Mouse (Mus musculus) neural tube, embryonic 10.5 days (tissue): Measurements from ENCODE around the gene Zfyve1.
"Not testable (repeated sequence)": the region's sequence is repeated elsewhere in the genome, so short reads cannot be mapped to it uniquely, and the experiment has no call there.

Source experiments
- DNase-seq: peaks from one replicate; pipeline ENCODE4 v3.0.0-alpha.2; 2017; ENCODE audit warnings: low spot score; ENCODE audit errors: extremely low spot score

The Zfyve1 gene

DNA sequence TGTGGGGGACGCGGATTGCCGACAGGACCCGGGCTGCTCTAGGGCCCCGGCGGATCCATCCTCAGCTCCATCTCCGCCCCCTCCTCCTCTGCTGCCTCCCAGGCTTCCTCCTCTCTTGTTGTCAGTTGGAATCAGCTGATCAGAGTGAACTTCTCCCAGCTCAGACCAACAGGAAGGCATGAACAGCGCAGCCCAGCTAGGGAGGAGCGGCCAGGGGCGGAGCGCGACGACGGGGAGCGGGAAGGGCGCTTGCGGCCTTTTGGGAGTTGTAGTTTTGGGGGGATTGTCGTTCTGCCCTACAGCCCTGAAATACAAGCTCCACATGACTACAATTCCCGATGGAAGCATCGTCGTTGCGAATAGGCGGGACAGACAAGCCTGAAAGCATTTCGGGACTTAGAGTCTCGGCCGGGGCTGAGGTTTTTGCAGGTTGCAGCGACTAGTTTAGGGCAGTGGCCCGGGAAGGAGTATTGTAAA lies at the start of gene Zfyve1:
Zfyve1 (minus strand) TSS at position 198 of the 477 bp plus-strand sequence.
- DNase-seq: peak; percentile 91

DNA sequence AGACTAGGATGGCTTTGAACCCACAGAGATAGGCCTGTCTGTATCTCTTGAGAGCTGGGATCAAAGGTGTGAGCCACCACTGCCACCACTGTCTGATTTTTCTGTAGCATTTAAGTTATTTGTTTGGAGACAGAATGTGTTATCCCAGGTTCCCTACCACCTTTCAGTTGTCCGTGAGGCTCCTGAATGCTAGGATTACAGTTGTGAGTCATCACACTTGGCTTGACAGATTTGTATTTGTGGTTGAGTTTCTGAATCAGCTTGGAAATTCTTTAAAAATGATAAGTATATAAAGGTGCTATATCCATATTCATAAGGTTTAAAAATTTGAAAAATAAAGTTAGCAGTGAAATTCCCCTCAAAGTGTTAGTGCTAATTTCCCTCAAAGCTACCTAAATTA lies 46.1 kb upstream of the Zfyve1 start:
- DNase-seq: no peak

DNA sequence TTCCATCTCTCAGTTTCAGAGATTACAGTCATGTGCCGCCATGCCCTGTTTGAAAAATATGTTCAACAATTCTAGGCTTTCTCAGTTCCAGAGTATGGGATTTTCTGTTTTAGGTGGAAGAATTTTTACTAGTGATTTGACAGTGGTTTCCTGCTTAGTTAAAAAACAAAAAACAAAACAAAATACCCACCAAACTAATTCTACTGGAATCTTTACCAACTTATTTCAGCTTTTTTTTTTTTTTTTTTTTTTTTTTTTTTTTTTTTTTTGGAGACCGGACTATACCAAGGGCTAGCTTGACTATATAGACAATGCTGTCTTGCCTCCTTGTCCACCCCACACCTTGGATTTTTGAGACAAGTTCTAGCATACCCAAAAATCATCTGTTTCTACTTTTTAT lies 44.2 kb upstream of the Zfyve1 start:
- no peak for DNase-seq

DNA sequence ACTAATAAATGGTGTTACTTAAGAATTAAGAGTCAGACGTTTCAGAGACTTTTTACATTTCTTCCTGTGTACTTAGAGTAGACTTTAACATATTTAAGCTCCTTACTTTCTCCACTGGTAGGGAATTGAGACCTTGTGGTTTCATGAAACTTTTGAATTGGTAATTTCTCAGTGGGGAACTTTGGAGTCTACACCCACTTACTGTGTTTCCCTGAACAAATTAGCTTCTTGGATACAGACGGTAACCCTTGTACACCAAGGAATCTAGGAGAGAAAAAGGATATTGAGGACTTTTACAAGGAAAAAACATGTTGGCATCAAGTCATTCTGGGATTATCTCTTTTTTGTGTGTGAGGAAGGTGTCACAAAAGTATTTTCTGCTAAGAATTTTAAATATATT lies 36.8 kb upstream of the Zfyve1 start:
- no peak for DNase-seq

DNA sequence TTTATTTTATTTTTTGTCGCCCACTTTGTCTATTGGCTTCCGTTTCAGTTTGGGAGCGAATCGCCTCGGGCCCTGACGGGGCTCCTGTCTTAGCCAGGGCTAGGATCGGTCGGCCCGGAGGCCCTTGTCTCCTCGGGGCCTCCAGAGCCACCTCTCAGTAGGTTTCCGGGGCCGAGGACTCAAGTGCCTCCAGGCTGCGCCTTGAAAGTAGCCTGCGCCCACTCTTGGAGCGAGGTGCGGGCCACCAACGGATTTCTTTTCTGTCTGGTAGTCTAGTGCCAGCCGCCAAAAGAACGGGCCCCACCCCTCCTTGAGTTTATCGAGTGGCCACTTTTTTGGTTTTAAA lies 35.6 kb upstream of the Zfyve1 start:
- DNase-seq: no peak

DNA sequence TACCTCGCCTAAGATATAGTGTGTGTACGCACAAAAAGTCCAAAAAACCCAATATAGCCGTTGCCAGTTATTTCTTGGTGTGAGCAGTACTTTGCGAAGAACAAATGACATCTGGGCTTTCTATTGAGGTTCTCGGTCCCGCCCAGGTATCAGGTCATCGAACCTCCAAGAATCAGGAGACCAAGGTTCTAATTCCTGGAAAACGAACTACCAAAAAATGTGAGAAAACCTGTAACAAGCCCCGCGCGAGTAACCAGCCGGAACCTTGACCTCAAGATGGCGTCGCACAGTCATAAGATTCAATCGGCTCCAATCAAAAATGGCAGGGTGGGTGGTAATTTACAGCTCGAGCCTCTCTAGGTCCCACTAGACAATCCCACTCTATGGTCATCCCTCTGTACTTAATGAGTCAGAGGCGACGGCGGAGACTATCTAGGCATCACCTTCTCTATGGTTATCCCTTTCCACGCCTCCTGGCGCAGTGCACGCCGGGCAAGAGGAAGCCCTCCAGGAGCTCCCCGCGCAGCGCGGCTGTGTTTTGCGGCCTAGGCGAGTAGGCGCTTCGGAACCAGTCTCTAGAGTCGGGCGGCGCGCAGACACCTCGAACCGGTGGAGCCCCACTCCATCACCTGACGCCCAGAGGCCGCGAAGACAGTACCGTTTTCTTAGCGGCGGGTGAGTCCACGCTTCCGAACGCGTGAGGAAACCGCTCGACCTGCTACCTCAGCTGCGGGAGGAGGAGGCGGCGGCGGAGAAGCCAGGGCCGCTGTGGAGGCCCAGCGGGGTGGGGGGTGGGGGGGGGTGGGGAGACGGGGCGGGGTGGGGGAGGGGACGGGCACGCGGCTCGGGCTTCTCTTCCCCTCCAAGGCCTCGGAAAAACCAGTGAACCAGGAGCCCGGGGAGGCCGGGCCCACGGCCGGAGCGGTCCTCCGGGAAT lies 35.0 kb upstream of the Zfyve1 start:
- peak; percentile 96 for DNase-seq

DNA sequence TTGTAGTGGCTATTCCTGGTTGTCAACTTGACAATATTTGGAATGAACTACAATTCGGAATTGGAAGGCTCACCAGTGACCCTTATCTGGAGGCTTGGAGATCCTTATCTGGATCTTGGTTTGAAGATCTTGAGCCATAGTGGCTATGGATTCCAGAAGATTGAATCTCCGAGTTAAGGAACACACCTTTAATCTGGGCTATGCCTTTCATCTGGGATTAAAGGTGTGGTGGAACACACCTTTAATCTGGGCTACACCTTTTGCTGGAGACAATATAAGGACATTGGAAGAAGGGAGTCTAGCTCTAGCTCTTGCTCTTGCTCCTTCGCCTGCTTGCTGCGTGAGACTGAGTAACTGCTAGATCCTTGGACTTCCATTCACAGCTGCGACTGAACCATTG lies 33.9 kb upstream of the Zfyve1 start, which contains the start of gene Rbm25:
Rbm25 (plus strand) TSS at position 301 of the 400 bp plus-strand sequence.
- DNase-seq: not testable (repeated sequence)

DNA sequence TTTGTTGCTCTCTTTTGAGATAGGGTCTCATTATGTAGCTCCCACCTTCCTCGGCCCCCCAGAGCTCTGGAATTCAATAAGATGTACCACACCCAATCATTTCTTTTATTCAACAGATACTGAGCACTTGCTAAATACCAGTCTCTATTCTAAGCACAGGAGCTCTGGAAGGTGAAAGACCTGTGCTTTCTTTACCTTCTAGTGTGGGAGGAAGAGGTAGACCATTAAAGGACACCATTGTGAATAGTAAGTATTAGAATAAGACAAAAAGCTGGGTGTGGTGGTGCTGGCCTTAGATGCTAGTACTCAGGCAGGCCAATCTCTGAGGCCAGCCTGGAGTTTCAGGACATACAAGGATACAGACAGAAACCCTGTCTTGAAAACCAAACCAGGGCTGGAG lies 27.3 kb upstream of the Zfyve1 start:
- no peak for DNase-seq

DNA sequence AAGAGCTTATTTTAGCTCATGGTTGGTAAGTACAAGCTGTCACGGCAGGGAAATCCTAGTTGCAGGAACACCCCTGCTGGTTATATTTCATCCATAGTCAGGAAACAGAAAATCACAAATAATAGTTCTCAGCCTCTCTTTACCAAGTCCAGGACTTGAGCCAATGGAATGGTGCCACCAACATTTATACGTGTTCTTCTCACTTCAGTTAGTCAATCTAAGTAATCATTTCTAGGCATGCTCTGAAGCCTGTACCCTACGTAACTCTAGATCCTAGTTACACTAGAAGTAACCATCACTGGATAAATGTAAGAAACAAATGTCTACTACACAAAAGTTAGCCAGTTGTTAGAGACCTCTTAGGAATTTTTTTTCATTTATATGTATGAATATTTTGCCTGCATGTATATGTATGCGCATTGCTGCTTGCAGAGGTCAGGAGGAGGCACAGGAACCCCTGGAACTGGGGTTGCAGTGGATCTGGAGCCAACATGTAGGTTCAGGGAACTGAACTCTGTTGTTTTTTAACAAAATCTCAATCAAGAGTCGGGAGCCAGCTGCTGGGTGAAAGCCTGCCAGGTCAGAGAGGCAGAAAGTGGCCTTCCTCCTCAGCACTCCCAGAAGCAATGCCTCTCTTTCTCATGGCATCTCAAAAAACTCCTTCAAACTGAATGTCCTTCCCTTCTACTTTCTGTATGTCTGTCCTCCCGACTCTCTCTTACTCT lies 25.2 kb upstream of the Zfyve1 start:
- DNase-seq: no peak

DNA sequence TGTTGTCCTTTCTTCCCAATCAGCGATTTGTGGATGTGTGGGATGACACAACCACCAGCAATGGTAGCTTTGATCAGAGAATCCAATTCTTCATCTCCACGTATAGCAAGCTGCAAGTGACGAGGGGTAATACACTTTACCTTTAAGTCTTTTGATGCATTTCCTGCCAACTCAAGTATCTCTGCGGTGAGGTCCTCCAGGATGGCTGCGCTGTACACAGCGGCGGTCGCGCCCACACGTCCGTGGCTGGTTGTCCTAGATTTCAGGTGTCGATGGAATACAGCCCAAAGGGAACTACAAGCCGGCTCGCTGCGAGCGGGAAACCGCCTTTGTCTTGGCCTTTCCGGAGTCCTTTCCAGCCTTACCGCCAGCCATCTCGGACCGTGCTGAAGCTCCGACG lies 23.7 kb upstream of the Zfyve1 start:
- DNase-seq: not testable (repeated sequence)

DNA sequence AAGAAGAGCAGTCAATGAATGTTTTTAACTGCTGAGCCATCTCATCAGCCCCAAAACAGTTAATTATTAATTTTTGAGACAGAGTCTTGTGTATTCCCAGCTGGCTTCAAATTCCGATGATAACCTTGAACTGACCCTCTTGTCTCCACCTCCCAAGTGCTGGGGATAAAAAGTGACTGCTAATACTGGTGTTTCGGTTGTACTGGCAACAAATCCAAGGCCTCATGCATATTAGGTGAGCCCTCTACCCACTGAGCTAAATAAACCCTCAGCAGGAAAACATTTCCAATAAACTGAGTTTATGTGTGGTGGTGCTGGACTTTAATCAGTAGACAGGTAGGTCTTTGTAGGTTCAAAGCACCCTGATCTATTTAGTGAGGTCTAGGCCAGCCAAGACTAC lies 22.0 kb upstream of the Zfyve1 start:
- no peak for DNase-seq

DNA sequence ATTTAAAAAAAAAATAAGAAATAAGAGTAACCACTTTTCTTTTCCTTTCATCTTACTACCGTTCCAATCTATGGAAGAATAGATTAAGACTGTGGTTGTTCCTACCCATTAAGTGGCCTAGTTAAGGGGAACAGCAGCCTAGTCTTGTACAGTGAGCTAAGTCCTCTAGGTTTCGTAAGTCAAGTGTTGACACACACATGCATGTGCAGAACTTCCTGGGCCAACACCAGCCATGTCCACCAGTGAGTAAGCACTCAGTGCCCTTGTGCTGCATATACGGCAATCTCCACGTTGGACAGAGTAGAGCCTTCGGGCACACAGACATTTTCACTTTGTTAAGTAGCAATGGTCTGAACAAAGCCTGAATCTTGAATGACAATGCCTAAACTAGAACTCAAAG lies 20.2 kb upstream of the Zfyve1 start:
- no peak for DNase-seq

DNA sequence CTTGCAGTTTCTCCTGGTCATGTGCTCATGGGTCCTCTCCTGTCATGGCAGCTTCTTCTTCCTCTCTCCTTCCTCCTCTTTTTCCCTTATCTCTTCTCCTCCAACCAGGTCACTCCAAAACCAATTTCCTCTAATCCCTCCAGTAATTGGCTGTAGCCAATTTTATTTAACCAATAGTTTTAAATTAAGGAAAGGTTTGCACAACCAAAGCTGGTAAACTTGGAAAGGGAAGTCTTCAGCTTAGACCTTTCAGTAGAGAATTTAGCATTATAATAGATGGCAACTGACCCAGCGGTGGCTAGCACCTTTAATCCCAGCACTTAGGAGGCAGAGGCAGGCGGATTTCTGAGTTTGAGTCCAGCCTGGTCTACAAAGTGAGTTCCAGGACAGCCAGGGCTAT lies 9.4 kb upstream of the Zfyve1 start:
- DNase-seq: not testable (repeated sequence)

DNA sequence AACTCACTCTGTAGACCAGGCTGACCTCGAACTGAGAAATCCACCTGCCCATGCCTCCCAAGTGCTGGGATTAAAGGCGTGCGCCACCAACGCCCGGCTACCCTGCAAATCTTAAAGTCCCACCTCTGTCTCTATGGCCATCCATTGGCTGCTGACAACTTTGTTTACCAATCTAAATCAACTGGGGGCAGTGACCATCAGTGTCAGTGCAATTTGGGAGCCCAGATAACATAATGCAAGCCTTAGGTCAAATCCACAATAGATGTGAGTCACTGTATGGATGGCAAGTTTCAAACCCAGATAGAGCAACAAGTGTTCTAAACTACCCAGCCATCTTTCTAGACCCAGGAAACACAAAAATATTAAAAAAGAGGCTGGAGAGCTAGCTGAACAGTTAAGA lies 5.3 kb upstream of the Zfyve1 start:
- no peak for DNase-seq

DNA sequence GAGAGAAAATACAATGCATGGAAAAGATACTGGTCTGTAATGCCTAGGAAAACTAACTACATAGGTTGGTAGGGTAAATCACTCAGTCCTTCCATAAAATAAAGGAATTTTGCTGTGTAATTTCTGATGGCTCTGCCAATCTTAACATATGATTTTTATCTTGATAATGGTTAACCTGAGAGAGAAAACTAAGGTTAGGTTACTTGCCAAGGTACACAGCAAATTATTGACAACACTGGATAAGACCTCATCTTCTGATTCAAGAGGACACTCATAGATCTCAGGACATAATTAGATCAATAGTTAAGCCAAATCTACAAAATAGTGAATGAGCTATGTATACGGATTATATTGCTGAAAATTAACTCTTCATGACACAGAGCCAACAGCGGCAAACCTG lies 859 bp upstream of the Zfyve1 start:
- DNase-seq: no peak

DNA sequence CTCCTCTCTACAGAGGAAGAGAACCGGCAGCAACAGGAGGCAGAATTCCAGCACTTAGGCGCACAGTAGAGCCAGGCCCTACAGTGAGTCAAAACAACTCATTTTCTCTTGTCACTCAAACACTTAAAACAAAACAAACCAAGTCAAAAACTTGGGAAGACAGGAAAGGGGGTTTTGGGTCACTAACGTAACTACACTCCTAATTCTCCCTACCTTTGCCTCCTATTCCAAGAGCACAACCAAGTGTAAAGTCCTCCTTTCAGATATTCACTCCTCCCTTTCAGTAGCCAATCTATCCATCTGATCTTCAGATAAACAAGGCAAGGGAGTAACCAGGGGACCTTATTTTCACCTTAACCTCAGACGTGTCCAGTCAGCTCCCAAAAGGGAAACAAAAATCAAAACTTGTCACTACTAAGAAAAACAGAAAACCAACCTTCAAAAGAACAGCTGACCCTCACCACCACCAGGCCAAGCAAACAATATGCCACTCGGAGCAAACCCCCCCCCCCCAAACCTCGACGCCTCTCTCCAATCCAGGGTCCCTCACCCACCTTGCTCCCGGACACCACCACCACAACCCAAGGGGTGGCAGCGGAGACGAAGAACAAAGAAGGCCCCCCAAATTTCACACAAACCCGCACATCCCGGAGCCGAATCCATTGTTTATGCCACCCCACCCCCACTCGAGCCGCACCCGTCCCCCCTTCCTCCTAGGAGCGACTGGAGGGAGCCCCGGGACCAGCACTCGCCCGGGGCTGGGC lies 649 bp downstream of the Zfyve1 start:
- no peak for DNase-seq

DNA sequence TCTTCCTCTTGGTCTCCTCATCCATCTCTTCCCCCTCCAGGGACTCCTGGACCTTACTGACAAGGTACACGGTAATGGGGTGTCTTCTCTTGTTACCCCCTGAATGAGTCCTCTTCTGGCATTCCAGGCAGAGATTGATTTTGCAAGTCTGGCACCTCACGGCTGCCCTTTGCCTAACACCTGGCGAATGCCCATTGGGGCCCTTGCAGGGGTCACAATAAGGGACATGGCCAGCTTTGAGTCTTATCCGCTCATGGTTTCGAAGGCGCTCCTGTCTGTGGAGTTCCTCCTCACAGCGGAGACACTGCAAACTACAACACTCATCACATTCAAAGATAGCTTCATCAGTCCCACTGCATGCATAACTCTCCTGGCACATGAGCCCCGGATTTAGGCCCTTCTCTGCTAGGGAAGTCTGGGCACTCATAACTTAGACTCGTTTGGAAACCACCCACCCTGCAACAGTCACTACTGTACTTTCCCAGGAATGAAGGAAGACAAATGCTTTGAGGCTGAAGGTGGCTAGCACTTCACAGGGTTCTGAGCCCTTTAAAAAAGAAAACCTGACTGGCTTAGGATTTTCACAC lies 2.5 kb downstream of the Zfyve1 start:
- DNase-seq: no peak

DNA sequence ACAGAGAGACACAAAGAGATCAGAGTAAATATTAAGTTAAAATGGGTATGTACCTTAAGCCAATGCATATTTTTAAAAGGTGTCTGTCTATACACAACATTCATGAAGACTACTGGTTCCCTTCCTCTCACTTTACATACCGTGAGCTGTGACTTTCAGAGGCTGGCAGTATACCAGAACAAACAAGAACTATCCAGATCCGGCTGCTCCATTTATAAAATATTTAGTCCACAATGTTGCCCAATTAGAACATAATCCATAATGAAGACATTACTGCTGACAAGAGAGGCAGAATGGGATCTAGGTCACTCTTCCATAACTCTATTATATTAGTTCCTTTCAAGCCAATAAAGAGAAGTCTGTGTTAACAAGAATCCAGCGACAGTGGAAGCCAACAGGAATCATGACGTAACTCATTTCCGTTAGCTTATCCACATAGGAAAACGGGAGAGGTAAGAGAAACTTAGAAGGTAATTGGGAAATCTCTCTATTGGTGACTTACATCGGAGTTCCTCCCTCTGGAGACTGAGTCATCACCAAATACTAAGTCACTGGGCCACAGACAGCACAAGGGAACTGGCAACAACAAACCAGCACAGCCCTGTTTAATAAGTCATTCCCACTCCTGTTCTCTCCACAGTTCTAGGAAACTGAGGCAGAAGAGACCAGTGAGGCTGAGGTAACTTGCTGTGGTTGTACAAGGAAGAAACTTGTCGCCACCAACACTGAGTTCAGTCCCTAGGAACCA lies 5.1 kb downstream of the Zfyve1 start:
- no peak for DNase-seq

DNA sequence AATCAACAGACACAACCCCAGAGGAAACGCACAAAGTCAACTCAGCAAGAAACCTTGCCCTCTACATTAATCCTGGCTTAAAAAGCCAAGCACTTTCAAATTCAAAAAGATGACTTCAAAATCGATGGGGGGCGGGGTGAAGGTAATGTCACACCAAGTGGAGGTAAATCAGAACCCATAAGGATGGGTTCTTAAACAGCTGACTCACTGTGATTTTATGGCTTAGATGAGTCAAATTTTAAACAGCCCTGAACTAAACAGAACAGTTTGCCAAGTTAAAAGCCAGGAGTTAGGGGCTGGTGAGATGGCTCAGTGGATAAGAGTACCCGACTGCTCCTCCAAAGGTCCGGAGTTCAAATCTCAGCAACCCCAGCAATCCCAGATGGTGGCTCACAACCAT lies 10.4 kb downstream of the Zfyve1 start:
- DNase-seq: no peak

DNA sequence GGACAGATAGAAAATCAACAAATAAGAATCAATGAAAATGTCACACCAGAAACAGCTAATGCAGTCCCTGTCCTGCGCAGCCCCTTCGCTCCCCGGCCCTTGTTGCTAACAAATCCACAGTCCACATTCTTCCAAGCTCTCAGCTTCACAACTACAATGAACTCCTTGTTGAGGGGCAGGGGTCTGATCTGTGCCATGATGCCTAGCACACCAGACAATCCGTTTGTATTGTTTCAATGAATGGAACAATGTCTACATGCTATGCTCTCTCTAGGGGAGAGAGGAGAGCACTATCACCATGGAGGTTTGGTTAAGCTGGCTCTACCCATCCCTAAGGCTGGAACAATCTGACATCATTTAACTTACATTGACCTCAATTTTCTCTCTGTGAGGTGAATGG lies 14.3 kb downstream of the Zfyve1 start:
- no peak for DNase-seq

DNA sequence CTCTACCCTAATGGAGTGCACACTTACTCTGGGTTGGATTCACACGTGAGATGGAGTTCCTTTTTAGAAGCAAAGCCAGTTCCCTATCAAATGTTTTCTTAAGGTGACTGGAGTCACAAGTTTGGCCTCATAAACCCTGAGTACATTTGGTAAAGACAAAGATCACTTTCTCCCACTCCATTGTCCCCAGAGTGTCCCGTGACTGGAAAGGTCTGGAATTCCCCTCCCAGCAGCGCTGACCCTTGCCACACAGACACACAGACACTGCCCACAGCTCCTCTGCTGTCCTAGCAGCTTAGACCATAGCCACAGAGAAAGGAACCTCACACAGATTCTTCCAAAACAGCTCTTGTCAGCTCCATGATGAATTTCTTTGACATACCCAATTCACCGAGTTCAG lies 14.9 kb downstream of the Zfyve1 start:
- no peak for DNase-seq
